13 mouse cellular contexts compared by ENCODE assay signal in genomic region chr4:155158543-155158917, GRCm38 (mm10).
"Had no signal": no experiment of that assay in that cellular context is flagged by ENCODE, and none has a peak within 500 bp of the region (broad histone marks: within the 10 kb centered on the region; RNA-seq: fewer than 3 reads in every experiment).

No protein-coding gene starts in this region.

- H3K27me3 ChIP-seq: kidney, embryonic 15.5 days; limb, embryonic 15.5 days; liver, embryonic 12.5 days; lung, embryonic 15.5 days; neural tube, embryonic 12.5 days had no signal

- DNase-seq: kidney, adult 2 months; kidney, postnatal 14 days; layer of hippocampus, postnatal 36 days; lung, postnatal 14 days; midbrain, embryonic 14.5 days; retina, postnatal 1 day; right cerebral cortex, postnatal 14 days; thymus, postnatal 36 days had no signal

- H3K27ac ChIP-seq: kidney, embryonic 15.5 days; liver, embryonic 12.5 days; lung, embryonic 15.5 days; neural tube, embryonic 12.5 days had no signal

- H3K4me2 ChIP-seq: kidney, embryonic 15.5 days; limb, embryonic 15.5 days; liver, embryonic 12.5 days; lung, embryonic 15.5 days; neural tube, embryonic 12.5 days had no signal

- H3K4me3 ChIP-seq: kidney, embryonic 15.5 days; limb, embryonic 15.5 days; liver, embryonic 12.5 days; lung, embryonic 15.5 days; neural tube, embryonic 12.5 days had no signal

- H3K9me3 ChIP-seq: kidney, embryonic 15.5 days; limb, embryonic 15.5 days; liver, embryonic 12.5 days; lung, embryonic 15.5 days; neural tube, embryonic 12.5 days had no signal

- ATAC-seq: liver, embryonic 12.5 days had no signal

- H3K9ac ChIP-seq: kidney, embryonic 15.5 days; limb, embryonic 15.5 days; liver, embryonic 12.5 days; lung, embryonic 15.5 days; neural tube, embryonic 12.5 days had no signal
